Mouse (Mus musculus) layer of hippocampus, adult 2 months (tissue): ENCODE data around the gene Mrps7. TPM values are rescaled to one million over a fixed set of nuclear protein-coding genes. Genes with fewer than 3 reads are reported as not detected.
A peak's percentile ranks its signal among the peaks of the same experiment; 100 is the strongest.

Experiments used
- DNase-seq, 2 experiments: peaks; one replicate each; pipeline ENCODE4 v3.0.0; 2022; ENCODE audit warnings: low spot score in 2 of 2
- H3K27ac ChIP-seq: fragments of 200-600 bp; 2 replicates; pipeline ENCODE4 v1.8.1; 2022
- H3K4me3 ChIP-seq: fragments of 200-600 bp; 2 replicates; pipeline ENCODE4 v1.8.1; 2022; ENCODE audit warnings: mild to moderate bottlenecking
- CTCF ChIP-seq: fragments of 200-600 bp; conservative IDR thresholded peaks from 2 replicates; pipeline ENCODE4 v1.8.1; 2022; ENCODE audit warnings: antibody characterized with exemption, mild to moderate bottlenecking, moderate library complexity
- total RNA-seq, 2 experiments: library from RNA; stranded (reverse); gene quantifications; 2 replicates each; pipeline ENCODE4 v1.2.3; 2021

Gene Mrps7
- total RNA-seq, 2 experiments from 2014 or later, result 50.4 to 50.8 TPM

DNA sequence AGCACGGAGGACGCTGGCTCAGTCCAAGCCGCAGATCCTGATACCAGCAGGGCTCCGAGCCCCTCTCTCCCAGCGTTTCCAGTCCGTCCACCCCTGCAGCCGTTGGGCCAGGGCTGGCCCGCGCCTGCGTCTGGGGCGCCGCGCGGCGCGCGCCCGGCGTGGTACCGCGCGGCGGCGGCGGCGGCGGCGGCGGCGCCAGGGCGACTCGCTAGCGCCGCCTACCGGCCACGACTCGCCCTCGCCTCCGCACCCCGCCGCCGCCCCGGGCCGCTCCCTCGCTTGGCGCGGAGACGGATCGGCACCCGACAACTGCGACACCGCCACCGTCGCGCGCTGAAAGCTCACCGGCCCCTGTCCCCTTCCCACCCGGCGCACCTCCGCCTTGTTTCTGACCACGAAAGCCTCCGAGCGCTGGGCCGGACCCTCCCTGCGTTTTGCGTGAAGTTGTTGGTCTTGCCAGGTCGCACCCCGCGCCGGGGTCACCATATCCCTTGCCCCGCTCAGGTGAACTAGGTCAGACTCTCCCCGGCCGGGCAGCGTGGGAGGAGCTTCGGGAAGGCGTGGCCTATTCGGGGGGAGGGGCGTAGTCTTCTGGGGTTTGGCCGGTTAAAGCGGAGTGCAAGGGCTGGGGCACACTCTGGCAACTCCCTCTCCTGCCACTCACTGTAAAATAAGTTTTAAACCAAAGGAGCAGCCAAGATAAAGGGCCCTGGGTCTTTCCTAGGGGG lies 8.8 kb downstream of the Mrps7 start, which contains the start of gene Mif4gd:
Gene Mif4gd, minus strand, starts transcription at position 560 of the 728 bp plus-strand sequence.
- Histone ChIP-seq H3K4me3 (peak within 1 kb of the TSS; percentile 69), H3K27ac (peak within 1 kb of the TSS; percentile 95)
- DNase-seq, result peak; percentile 77 to 82
- peak; percentile 69 for TF ChIP-seq CTCF

DNA sequence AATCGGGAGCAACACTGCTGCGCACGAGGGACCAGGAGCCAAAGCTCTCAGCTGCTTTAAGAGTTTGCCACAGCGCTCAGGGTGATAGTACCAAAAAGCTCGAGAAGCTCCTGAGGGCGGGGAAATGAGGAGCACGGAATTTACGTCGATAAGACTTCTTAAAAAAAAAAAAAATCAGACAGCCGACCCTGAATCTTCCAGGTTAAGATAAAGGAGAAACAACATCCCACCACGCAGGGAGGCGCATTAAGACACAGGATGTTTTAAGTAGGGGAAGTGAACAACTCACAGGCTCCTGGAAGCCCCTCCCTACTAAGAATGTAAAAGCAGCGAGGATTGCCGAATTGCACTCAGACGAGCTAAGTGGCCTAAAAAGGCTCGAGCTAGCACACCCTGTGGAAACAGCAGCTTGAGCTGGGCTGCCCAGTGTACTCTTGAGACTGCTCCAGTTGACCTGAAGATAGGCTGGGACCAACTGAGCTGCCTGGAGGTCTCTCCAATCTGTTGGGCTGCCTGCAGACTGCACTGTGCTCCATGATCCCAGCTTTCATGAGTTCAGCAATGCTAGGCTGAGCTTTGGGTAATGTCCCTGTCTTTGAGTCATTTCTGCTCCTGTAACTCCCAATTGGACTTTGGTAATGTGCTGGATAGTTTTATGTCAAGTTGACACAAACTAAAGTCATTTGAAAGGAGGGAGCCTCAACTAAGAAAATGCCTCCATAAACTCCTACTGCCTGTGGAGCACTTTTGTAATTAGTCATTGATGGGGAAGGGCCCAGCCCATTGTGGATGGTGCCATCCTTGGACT lies 9.6 kb downstream of the Mrps7 start:
- TF ChIP-seq CTCF, result no peak
- Histone ChIP-seq H3K4me3 (peak overlapping the region; percentile 69), H3K27ac (peak overlapping the region; percentile 95)
- DNase-seq, result no peak

DNA sequence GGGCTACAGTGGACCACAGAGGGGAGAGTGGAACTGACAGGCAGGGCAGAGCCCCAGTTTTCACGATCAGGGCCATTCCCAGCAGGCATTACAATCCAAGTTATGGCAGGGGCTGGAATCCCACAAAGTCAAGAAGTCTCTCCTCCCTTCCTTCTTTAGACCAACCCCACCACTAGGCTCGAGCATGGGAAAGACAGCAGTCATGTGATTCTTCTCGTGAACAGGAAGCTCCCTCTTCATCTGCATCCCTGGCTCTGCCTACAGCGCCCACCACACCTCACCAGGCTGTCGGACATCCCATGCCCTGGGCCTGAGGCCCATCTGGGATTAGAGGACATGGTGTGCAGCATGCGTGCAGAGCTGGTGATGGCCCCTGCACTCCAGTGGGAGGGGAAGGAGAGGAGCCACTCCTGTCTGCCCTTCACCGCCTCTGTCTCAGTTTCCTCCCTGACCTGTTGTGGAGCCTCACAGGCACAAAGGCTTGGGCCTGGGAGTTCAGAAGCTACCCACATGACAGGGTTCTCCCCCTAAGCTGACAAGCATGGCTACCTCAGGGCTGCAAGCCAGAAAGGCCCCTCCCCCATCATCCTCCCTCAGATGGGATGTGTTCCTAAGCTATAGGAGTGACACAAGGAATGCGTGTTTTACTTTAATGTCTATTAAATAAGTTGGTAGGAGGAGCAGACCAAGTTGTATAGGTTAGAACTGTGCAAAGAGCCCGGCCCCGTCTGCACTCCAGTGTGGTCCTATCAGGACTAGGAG lies 10.8 kb downstream of the Mrps7 start:
- no peak for DNase-seq
- TF ChIP-seq CTCF, result no peak
- H3K4me3 ChIP-seq, result no peak overlapping the region
- H3K27ac ChIP-seq, result no peak overlapping the region; the same call in 1 of the 2 replicates

DNA sequence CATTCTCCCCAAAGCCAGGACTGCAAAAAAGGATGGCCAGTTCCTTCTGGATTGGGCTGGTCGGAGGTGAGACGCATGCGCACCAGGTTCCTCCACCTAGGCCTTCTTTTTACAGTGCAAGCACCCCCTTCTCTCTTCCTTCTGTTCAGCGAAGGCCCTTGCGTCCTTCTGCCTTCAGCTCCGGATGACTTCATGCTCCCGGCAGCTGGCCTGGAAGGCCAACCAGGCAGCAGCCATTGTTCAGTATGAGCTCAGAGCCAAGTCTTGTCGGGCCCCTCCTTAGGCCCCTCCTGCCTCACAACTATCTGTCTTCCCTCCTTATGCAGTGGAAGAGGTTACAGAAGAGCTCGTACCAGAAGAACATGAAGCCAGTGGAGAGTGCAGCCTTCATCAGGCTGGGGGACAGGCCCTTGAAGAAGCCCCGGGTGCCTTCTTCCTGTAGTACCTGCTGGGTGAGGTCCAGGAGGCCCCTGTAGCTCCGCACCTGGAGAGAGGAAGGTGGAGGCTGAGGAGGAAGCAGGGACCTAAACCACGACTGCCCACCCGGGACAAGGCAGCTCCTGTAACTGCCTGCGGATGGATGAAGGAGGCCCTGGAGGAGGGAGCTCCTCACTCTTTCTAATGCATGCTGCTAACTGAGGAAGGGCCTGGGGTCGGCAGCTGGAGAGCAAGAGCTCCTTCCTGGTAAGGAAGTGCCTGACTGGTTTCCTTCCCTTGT lies 11.5 kb downstream of the Mrps7 start:
- no peak for DNase-seq
- no peak overlapping the region for H3K4me3 ChIP-seq
- H3K27ac ChIP-seq, result peak overlapping the region; percentile 14; the same call in 1 of the 2 replicates
- TF ChIP-seq CTCF, result no peak

DNA sequence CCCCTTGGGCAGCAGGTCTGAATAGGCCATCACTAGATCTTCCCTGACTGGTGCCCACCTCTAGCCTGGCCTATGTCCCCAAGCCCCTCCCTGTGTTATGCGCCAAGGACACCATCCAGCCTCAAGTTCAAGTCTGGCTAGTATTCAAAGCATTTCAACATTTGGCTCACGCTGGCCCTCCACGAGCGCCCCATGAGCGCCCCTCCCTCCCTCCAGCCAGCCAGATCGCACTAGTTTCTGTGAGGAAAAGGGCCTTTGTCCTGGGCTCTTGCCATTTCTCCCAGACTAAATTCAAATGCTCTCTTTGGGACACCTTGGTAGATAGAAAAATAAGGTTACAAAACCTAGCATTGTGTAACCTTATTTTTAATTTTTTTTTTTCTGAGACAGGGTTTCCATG lies 12.2 kb downstream of the Mrps7 start:
- no peak overlapping the region for H3K4me3 ChIP-seq
- TF ChIP-seq CTCF, result no peak
- H3K27ac ChIP-seq, result 0 out of 2 replicates have a peak overlapping the region, but pooled peaks have one; percentile 14
- DNase-seq, result no peak

DNA sequence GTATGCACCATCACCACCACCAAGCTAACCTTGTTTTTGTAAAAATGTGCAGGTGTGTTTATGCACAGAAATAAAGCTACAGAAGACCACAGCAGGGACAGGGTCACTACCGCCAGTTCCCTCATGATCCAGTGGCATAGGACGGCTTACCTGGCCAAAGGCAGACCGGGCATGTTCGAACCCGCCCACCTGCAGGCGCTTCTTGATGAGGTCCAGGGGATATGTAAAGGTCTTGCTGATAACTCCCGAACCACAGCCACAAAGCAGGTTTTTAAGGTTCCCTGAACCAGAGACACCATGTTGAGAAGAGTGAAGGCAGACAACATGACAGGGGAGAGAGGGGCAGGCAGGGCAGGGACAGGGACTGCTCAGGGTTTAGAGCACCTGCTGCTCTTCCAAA lies 12.6 kb downstream of the Mrps7 start:
- H3K4me3 ChIP-seq, result no peak overlapping the region
- no peak for DNase-seq
- no peak for TF ChIP-seq CTCF
- no peak overlapping the region for H3K27ac ChIP-seq

DNA sequence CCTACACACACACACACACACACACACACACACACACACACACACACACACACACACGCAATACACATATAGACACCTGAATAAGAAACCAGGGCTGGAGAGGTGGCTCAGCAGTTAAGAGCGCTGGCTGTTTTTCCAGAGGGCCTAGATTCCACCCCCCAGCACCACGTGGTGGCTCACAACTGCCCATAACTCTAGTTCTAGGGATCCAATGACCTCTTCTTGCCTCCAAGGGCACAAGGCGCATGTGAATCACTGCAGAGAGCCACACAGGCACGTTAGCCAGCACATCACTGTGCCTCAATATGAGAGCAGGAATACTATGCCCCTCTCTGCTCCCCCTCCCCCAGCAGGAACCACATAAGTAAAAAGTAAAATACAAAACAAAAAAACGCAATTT lies 13.2 kb downstream of the Mrps7 start:
- H3K4me3 ChIP-seq, result no peak overlapping the region
- no peak for DNase-seq
- TF ChIP-seq CTCF, result no peak
- H3K27ac ChIP-seq, result no peak overlapping the region

DNA sequence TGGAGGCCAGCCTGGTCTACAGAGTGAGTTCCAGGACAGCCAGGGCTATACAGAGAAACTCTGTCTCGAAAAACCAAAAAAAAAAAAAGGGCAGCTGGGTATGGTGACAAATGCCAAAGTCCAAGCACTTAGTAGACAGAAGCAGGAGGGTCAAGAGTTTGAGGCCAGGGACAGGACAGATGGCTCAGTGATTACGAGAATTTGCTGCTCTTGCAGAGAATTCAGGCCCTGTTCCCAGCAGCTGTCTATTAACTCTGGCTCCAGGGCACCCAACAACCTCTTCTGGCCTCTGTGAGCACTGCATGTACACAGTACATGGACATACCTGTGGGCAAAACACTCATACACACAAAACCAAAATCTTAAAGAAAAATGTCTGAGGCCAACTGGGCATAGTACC lies 14.3 kb downstream of the Mrps7 start:
- no peak for DNase-seq
- H3K4me3 ChIP-seq, result no peak overlapping the region
- H3K27ac ChIP-seq, result no peak overlapping the region
- TF ChIP-seq CTCF, result no peak

DNA sequence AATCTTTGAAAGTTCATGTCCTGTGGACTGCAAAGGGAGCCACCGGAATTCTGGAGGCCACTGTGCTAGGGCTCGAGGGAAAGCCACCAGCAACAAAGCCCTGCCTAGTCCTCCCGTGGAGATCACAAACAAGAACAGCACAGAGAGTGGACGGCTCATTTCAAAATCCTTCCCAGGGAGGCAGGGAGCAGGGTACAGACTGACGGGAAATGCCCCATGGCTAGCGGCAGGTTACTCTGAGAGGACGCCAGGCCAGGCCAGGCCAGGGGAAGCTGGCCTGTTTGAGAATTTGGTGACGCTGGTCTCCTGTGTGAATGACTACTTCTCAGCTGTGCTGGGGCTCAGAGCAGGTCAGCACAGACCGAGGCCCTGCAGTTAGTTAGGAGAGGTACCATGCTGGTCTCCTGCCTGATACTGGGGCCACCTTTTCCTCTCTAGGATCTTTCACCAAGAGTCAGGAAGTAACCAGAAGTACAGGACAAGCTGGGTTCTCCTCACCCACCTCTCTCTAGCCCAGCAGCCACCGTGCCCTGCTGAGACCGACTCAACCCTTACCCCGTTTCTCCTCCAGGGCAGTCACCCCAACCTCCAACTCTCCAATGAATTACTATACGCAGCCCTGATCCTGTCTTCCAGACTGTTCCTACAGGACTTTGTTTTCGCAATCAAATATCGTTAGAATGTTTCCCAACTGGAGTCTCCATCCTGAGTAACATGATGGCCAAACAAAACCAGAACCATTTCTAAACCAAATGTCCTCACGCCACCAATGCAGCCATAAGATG lies 15.2 kb downstream of the Mrps7 start:
- DNase-seq, result no peak
- Histone ChIP-seq H3K27ac (no peak overlapping the region), H3K4me3 (no peak overlapping the region)
- TF ChIP-seq CTCF, result no peak

DNA sequence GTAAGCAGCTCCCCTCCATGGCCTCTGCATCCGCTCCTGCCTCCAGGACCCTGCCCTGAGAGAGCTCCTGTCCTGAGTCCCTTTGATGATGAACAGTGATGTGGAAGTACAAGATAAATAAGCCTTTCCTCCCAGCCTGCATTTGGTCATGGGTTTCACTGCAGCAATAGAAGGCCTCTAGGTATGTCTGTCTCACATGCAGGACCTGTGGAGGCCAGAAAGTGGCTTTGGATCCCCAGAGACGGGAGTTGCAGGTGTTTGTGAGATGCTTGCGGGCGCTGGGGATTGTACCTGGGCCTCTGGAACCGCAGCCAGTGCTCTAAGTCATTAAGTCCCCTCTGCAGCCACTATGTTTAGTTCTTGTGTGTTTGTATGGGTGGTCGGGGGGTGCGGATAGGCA lies 16.2 kb downstream of the Mrps7 start:
- no peak overlapping the region for H3K27ac ChIP-seq
- DNase-seq, result no peak
- no peak overlapping the region for H3K4me3 ChIP-seq
- TF ChIP-seq CTCF, result no peak

DNA sequence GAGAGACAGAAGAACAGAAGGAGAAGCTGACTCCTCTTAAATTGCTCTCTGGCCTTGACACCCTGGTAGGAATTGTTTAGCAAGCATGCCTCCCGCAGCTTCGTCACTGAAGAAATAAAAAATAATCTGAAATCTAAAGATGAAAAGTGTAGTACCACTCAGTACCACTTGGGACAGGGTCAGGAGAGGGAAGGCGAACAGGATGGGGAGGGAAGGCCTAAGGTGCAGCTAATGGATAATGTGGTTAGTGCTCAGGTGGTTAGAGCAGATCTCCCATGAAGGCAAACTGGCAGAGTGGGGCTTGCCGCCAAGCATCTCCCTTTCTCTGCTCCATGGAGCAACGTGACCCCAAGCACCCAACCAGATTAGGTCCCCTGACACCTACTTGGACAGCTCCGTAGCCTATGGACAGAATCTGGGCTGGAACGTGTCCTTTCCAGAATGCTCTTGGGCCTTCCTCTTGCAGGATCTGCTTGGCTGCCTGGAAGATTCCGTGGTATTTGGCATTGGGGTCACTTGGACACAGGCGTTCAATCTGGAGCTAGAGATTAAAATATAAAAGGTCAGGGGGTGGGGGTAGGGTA lies 19.9 kb downstream of the Mrps7 start:
- H3K4me3 ChIP-seq, result no peak overlapping the region
- no peak overlapping the region for H3K27ac ChIP-seq
- DNase-seq, result no peak
- peak; percentile 75 for TF ChIP-seq CTCF

DNA sequence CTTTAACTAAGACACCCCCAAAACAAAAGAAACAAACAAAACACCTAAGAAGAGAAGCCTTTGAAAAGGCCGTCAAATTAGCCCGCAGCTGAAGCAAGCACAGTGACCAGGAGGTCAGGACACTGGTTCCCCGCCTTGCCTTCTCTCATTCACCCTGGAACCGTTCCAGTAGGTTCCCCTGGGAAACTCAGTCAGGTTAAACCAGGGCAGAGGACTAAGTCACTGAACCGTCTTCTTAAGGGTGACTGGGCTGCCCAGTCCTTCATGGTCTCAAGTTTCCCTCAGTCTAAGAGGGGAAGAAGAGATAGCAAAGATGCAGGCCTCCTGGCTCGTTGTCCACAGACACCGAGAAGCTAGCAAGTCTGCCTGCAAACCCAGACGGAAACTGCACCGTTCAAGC lies 22.2 kb downstream of the Mrps7 start:
- no peak overlapping the region for H3K27ac ChIP-seq
- TF ChIP-seq CTCF, result no peak
- no peak for DNase-seq
- no peak overlapping the region for H3K4me3 ChIP-seq
